Mouse (Mus musculus) liver, embryonic 14.5 days (tissue): ENCODE results near the gene Rtl9. TPM values are rescaled to one million over a fixed set of nuclear protein-coding genes. Genes with fewer than 3 reads are reported as not detected.

Experiments used
- ATAC-seq: fragments of 200-750 bp; cut with Nextera tagmentation; 2 replicates; pipeline ENCODE4 v1.8.0; 2017; ENCODE audit warnings: moderate number of reproducible peaks, mild to moderate bottlenecking, moderate library complexity; ENCODE audit not compliant: insufficient read depth
- DNase-seq, 3 experiments: peaks; one replicate each; pipeline ENCODE4 v3.0.0-alpha.2; 2012 to 2013; ENCODE audit warnings: low read depth in 3 of 3, low spot score in 3 of 3
- H3K27ac ChIP-seq: fragments of 300-500 bp; sonication (generic); 2 replicates; pipeline ENCODE4 v1.5.1; 2014; ENCODE audit warnings: moderate library complexity, mild to moderate bottlenecking, control low read depth, inconsistent platforms
- H3K27me3 ChIP-seq: fragments of 300-500 bp; sonication (generic); 2 replicates; pipeline ENCODE4 v1.6.1; 2014; ENCODE audit warnings: mild to moderate bottlenecking, low read length, moderate library complexity; ENCODE audit not compliant: control insufficient read depth, insufficient read depth
- H3K36me3 ChIP-seq: fragments of 300-500 bp; sonication (generic); replicated peaks from 2 replicates; pipeline ENCODE4 v1.6.1; 2014; ENCODE audit warnings: low read depth; ENCODE audit not compliant: control insufficient read depth, insufficient read depth
- H3K4me1 ChIP-seq, 2 experiments: fragments of 200-500 bp in 1 of 2; fragments of 300-500 bp in 1 of 2; sonication (generic) in 1 of 2; replicated peaks; 2 replicates each; pipeline ENCODE4 v1.6.1; 2012 to 2014; ENCODE audit warnings: antibody characterized with exemption in 1 of 2, inconsistent platforms in 1 of 2, low read length in 1 of 2; ENCODE audit not compliant: control insufficient read depth in 2 of 2, insufficient read depth in 2 of 2
- H3K4me2 ChIP-seq: fragments of 300-500 bp; sonication (generic); 2 replicates; pipeline ENCODE4 v1.6.1; 2014; ENCODE audit warnings: low read depth, mild to moderate bottlenecking, control low read depth, moderate library complexity
- H3K4me3 ChIP-seq, 2 experiments: fragments of 200-500 bp in 1 of 2; fragments of 300-500 bp in 1 of 2; sonication (generic) in 1 of 2; 2 replicates each; pipeline ENCODE4 v1.5.1; 2012 to 2014; ENCODE audit warnings: low read depth in 2 of 2, low read length in 2 of 2, mild to moderate bottlenecking in 2 of 2, control low read depth in 1 of 2, inconsistent platforms in 1 of 2, moderate library complexity in 1 of 2; ENCODE audit not compliant: insufficient read depth in 1 of 2
- H3K9ac ChIP-seq: fragments of 300-500 bp; sonication (generic); replicated peaks from 2 replicates; pipeline ENCODE4 v1.6.1; 2014; ENCODE audit warnings: mild to moderate bottlenecking, control low read depth, moderate library complexity
- H3K9me3 ChIP-seq: fragments of 300-500 bp; sonication (generic); 2 replicates; pipeline ENCODE4 v1.6.1; 2016; ENCODE audit warnings: low read length, mixed read lengths; ENCODE audit not compliant: control insufficient read depth
- CTCF ChIP-seq: IDR thresholded peaks from 2 replicates; pipeline ENCODE4 v1.5.1; 2016; ENCODE audit warnings: antibody characterized with exemption, low read depth, control low read depth
- EP300 ChIP-seq: IDR thresholded peaks from 2 replicates; pipeline ENCODE4 v1.6.1; 2016; ENCODE audit warnings: antibody characterized with exemption, low read depth
- WGBS: fragments of 180-500 bp; shearing (Covaris S2); extraction: QIAGEN DNeasy Blood & Tissue Kit; methylation state at CpG from one replicate; pipeline ENCODE4 v1.1.7; 2014; ENCODE audit not compliant: insufficient replicate concordance; 5-methylcytosine and 5-hydroxymethylcytosine counted together
- polyA plus RNA-seq, 2 experiments: library from polyadenylated mRNA; depleted of rRNA in 1 of 2; stranded (reverse) in 1 of 2; unstranded in 1 of 2; fragments of >200 nt; fragmentation: Nextera tagmentation in 1 of 2; extraction: Ambion mirVana in 1 of 2; gene quantifications; 2 replicates each; pipeline versions ENCODE4 v1.2.1 to v1.2.3; 2012 to 2014

The Rtl9 gene
- polyA plus RNA-seq (2012; rRNA removed) = 0.02 TPM in 1 of 2 replicates, not detected in the other
- polyA plus RNA-seq (2014; fragmentation: Nextera tagmentation; extraction: Ambion mirVana) = not detected in 2 replicates

GRCm38 (mm10) chrX:143099044-143099754, at the start of gene Rtl9:
Gene Rtl9 (plus strand): TSS chrX:143099594.
- Histone ChIP-seq H3K36me3 (no peaks in the 10 kb centered on the region), H3K9me3 (no peaks in the 10 kb centered on the region), H3K4me1 (no peaks in the 10 kb centered on the region), H3K9ac (no peak within 1 kb of the TSS), H3K27ac (no peak within 1 kb of the TSS), H3K4me2 (no peak within 1 kb of the TSS), H3K4me3 (no peak within 1 kb of the TSS), H3K27me3 (no peaks in the 10 kb centered on the region)
- DNase-seq = no peak
- WGBS = 81% methylated on average over 1 of the region's 1 CpGs
- ATAC-seq = no peak
- TF ChIP-seq EP300 (no peak), CTCF (peak; percentile 50)

DNA sequence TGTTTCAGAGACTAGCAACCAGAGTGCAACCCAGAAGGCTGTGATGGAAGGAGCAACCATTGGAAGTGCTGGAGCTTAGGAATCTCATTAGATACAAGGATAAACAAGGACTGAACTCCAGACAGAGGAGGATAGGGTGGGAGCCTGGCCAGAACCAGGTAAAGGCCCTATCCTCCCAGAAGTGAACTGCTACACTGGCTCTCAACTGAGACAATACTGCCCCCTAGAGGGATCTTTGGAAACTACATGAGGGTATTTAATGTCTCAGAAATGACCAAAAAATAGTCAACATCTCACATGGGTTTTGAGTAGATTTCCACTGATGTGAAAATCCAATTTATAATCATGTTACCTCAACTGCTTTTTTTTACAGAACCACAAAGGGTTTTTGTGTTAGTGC, 47.9 kb upstream of the Rtl9 start:
- ATAC-seq = peak; percentile 52; the same call in 1 of the 2 replicates
- Histone ChIP-seq H3K4me3 (no peak overlapping the region), H3K9ac (no peak overlapping the region), H3K9me3 (no peaks in the 10 kb centered on the region), H3K4me2 (no peak overlapping the region), H3K36me3 (no peaks in the 10 kb centered on the region), H3K4me1 (peaks cover 0 to 6% of the 10 kb centered on the region in 2 experiments; a peak in 2 of 4 replicates), H3K27me3 (no peaks in the 10 kb centered on the region), H3K27ac (no peak overlapping the region)
- TF ChIP-seq CTCF = peak; percentile 70
- TF ChIP-seq EP300 = no peak
- DNase-seq = peak; percentile 24 to 52 (median 29)

DNA sequence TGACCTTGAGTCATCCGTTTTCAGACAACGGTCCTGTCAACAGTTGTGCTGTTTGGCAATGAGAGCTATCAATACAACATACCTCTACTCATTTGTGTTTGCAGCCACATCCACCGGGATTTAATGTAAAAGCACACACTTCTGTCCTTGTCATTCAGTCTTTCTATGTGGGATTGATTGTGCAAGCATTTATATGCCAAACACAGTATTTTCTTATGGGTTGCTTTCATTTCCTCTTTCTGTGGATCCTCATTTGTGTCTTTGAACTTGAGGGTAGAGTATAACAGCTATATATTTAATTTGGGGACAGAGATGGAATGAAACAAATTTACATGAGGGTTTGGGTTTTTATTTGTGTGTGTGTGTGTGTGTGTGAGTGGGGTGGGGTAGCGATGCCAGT, 47.5 kb upstream of the Rtl9 start:
- H3K4me3 ChIP-seq = no peak overlapping the region
- H3K4me2 ChIP-seq = no peak overlapping the region
- ATAC-seq = no peak
- no peaks in the 10 kb centered on the region for H3K27me3 ChIP-seq
- TF ChIP-seq EP300 (no peak), CTCF (no peak)
- no peak overlapping the region for H3K27ac ChIP-seq
- no peak for DNase-seq
- no peaks in the 10 kb centered on the region for H3K36me3 ChIP-seq
- H3K9ac ChIP-seq = no peak overlapping the region
- H3K4me1 ChIP-seq = peaks cover 0 to 4% of the 10 kb centered on the region in 2 experiments; a peak in 2 of 4 replicates
- no peaks in the 10 kb centered on the region for H3K9me3 ChIP-seq
- 61% methylated on average over 4 of the region's 4 CpGs for WGBS

GRCm38 (mm10) chrX:143058829-143059228, 40.6 kb upstream of the Rtl9 start:
- H3K36me3 ChIP-seq = no peaks in the 10 kb centered on the region
- DNase-seq (peak in 2 of 3 experiments; percentile 10 to 20), ATAC-seq (no peak)
- TF ChIP-seq EP300 (no peak), CTCF (peak; percentile 96)
- no peak overlapping the region for H3K27ac ChIP-seq
- H3K4me3 ChIP-seq = no peak overlapping the region
- H3K27me3 ChIP-seq = peaks cover 4% of the 10 kb centered on the region
- H3K9me3 ChIP-seq = no peaks in the 10 kb centered on the region
- H3K4me2 ChIP-seq = 0 out of 2 replicates have a peak overlapping the region, but pooled peaks have one; percentile 8
- H3K4me1 ChIP-seq = no peaks in the 10 kb centered on the region
- H3K9ac ChIP-seq = no peak overlapping the region
- 5% methylated on average over 12 of the region's 12 CpGs for WGBS

DNA sequence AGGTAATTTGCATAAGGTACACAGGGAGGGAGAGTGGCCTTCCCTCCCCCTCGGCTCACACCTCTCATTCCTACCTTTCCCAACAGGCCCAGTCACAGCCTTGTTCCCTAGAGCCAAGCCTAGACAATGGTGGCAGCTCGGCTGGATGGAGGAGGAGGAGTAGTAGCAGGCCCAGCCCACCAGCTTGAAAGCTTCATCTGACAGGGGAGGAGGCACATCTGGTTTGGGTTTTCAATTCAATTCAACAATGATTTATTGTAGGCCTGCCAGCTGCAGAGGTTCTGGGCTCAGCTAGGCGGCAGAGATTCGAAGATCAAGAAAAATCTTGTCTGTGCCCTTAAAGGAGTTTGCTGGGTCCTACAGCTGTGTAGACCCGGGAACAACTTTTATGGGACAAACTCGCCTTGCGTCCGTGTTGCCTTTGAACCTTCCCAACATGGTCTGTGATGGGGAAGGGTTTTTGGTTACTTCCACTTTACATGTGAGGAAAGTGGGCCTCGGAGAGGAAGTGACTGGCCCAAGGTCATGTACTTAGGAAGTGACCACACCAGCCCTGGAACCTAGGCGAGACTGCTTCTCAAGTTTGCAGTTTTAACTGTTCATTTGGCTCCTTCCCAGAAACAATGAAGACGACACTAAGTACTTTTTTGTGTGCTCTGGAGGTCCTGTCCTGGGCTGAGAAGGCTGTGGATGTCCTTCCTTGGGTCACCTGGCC, 36.6 kb upstream of the Rtl9 start:
- DNase-seq = no peak
- Histone ChIP-seq H3K9ac (no peak overlapping the region), H3K9me3 (no peaks in the 10 kb centered on the region), H3K36me3 (no peaks in the 10 kb centered on the region), H3K27me3 (peaks cover 4% of the 10 kb centered on the region), H3K27ac (no peak overlapping the region), H3K4me2 (no peak overlapping the region), H3K4me3 (no peak overlapping the region), H3K4me1 (no peaks in the 10 kb centered on the region)
- 50% methylated on average over 11 of the region's 11 CpGs for WGBS
- TF ChIP-seq CTCF (no peak), EP300 (no peak)
- ATAC-seq = no peak
